Mouse (Mus musculus) forebrain, embryonic 16.5 days (tissue): ENCODE data around the gene Krt20. TPM values are rescaled to one million over a fixed set of nuclear protein-coding genes. Genes with fewer than 3 reads are reported as not detected.

Experiments
- ATAC-seq: fragments of 200-750 bp; cut with Nextera tagmentation; 2 replicates; pipeline ENCODE4 v1.8.0; 2017; ENCODE audit warnings: mild to moderate bottlenecking, moderate library complexity
- H3K27ac ChIP-seq: fragments of 300-500 bp; sonication (generic); 2 replicates; pipeline ENCODE4 v1.5.1; 2014; ENCODE audit warnings: low read length, control low read depth
- H3K27me3 ChIP-seq: fragments of 300-500 bp; sonication (generic); replicated peaks from 2 replicates; pipeline ENCODE4 v1.6.1; 2014; ENCODE audit warnings: low read length; ENCODE audit not compliant: control insufficient read depth, insufficient read depth
- H3K36me3 ChIP-seq: fragments of 300-500 bp; sonication (generic); 2 replicates; pipeline ENCODE4 v1.6.1; 2014; ENCODE audit not compliant: control insufficient read depth, insufficient read depth
- H3K4me1 ChIP-seq: fragments of 300-500 bp; sonication (generic); replicated peaks from 2 replicates; pipeline ENCODE4 v1.6.1; 2014; ENCODE audit warnings: low read length; ENCODE audit not compliant: control insufficient read depth, insufficient read depth
- H3K4me2 ChIP-seq: fragments of 300-500 bp; sonication (generic); 2 replicates; pipeline ENCODE4 v1.6.1; 2014; ENCODE audit warnings: mild to moderate bottlenecking, low read length, control low read depth
- H3K4me3 ChIP-seq: fragments of 300-500 bp; sonication (generic); replicated peaks from 2 replicates; pipeline ENCODE4 v1.5.1; 2014; ENCODE audit warnings: mild to moderate bottlenecking, low read length, control low read depth
- H3K9ac ChIP-seq: fragments of 300-500 bp; sonication (generic); replicated peaks from 2 replicates; pipeline ENCODE4 v1.6.1; 2014; ENCODE audit warnings: low read depth, low read length, control low read depth
- H3K9me3 ChIP-seq: fragments of 300-500 bp; sonication (generic); 2 replicates; pipeline ENCODE4 v1.6.1; 2016; ENCODE audit warnings: low read length; ENCODE audit not compliant: control insufficient read depth
- WGBS: fragments of 180-500 bp; shearing (Covaris S2); extraction: QIAGEN DNeasy Blood & Tissue Kit; methylation state at CpG from one replicate; pipeline ENCODE4 v1.1.7; 2014; 5-methylcytosine and 5-hydroxymethylcytosine counted together
- polyA plus RNA-seq: library from polyadenylated mRNA; unstranded; fragments of >200 nt; fragmentation: Nextera tagmentation; extraction: Ambion mirVana; gene quantifications from 2 replicates; pipeline ENCODE4 v1.2.1, GENCODE M21; 2015

Krt20 gene
- polyA plus RNA-seq, 1 experiment from 2014 or later = not detected

DNA sequence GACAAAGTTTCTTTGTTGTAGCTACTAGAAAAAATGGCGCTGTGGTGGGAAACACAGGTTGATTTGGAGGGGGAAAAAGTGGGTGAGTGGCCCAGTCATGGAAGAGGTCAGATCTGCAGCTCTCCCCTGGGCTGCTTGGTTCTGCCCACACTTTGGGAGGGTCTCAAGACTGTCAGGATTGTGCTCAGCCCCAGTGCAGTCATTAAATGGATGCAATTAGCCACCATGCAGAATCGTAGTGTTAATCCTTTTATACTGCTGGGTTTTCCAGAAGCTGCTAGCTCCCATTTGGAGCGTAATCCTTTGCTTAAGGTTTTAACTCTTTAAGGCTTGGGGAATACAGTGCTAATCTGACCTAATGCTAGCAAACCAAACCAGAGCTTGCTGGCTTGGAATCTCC lies 41.9 kb downstream of the Krt20 start:
- 2% methylated on average over 3 of the region's 3 CpGs for WGBS
- Histone ChIP-seq H3K27me3 (no peaks in the 10 kb centered on the region), H3K36me3 (no peaks in the 10 kb centered on the region), H3K9me3 (no peaks in the 10 kb centered on the region), H3K4me3 (no peak overlapping the region), H3K4me1 (no peaks in the 10 kb centered on the region), H3K4me2 (no peak overlapping the region), H3K9ac (no peak overlapping the region), H3K27ac (no peak overlapping the region)
- no peak for ATAC-seq

DNA sequence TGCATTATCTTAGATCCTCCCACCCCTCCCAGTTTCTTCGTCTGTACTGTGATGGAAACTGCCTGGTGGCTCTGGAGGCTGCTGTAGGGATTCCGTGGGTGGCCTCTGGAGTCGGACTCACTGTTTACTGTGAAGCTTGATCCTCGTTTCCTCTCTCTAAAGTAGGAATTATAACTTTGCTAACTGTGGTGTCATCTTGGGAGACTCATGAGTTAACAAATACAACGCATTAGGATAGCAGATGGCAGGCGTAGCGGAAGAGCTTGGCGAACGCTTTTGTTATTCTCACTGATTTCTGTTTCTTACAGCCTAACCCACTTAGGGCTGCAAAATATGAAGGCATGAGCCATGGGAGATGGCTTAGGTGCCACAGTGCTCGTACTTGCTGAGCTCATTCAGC lies 45.5 kb downstream of the Krt20 start:
- H3K4me1 ChIP-seq = no peaks in the 10 kb centered on the region
- no peaks in the 10 kb centered on the region for H3K36me3 ChIP-seq
- no peak for ATAC-seq
- H3K4me2 ChIP-seq = no peak overlapping the region
- no peaks in the 10 kb centered on the region for H3K27me3 ChIP-seq
- H3K4me3 ChIP-seq = no peak overlapping the region
- no peak overlapping the region for H3K9ac ChIP-seq
- WGBS = 78% methylated on average over 10 of the region's 10 CpGs
- 0 out of 2 replicates have a peak overlapping the region, but pooled peaks have one; percentile 29 for H3K27ac ChIP-seq
- no peaks in the 10 kb centered on the region for H3K9me3 ChIP-seq

GRCm38 (mm10) chr11:99391375-99391774 lies 46.6 kb downstream of the Krt20 start:
- Histone ChIP-seq H3K4me2 (no peak overlapping the region), H3K4me3 (no peak overlapping the region), H3K27ac (no peak overlapping the region), H3K27me3 (no peaks in the 10 kb centered on the region), H3K9ac (no peak overlapping the region), H3K36me3 (no peaks in the 10 kb centered on the region), H3K9me3 (no peaks in the 10 kb centered on the region), H3K4me1 (0 out of 2 replicates have a peak, but pooled peaks cover 6% of the 10 kb centered on the region)
- ATAC-seq = no peak
- 81% methylated on average over 6 of the region's 6 CpGs for WGBS

GRCm38 (mm10) chr11:99390866-99391265 lies 47.1 kb downstream of the Krt20 start:
- Histone ChIP-seq H3K9me3 (no peaks in the 10 kb centered on the region), H3K27me3 (no peaks in the 10 kb centered on the region), H3K4me2 (no peak overlapping the region), H3K27ac (no peak overlapping the region), H3K9ac (no peak overlapping the region), H3K36me3 (no peaks in the 10 kb centered on the region), H3K4me1 (0 out of 2 replicates have a peak, but pooled peaks cover 6% of the 10 kb centered on the region), H3K4me3 (no peak overlapping the region)
- 73% methylated on average over 7 of the region's 7 CpGs for WGBS
- ATAC-seq = no peak

GRCm38 (mm10) chr11:99389264-99389663 lies 48.7 kb downstream of the Krt20 start, which contains the start of gene Krt10:
Gene Krt10 (minus strand): TSS chr11:99389364.
- ATAC-seq = no peak
- Histone ChIP-seq H3K9ac (no peak within 1 kb of the TSS), H3K4me1 (0 out of 2 replicates have a peak, but pooled peaks cover 6% of the 10 kb centered on the region), H3K36me3 (no peaks in the 10 kb centered on the region), H3K4me3 (no peak within 1 kb of the TSS), H3K27me3 (no peaks in the 10 kb centered on the region), H3K9me3 (no peaks in the 10 kb centered on the region), H3K4me2 (no peak within 1 kb of the TSS), H3K27ac (no peak within 1 kb of the TSS)
- WGBS = 93% methylated on average over 4 of the region's 4 CpGs

GRCm38 (mm10) chr11:99388661-99389060 lies 49.3 kb downstream of the Krt20 start:
- no peak overlapping the region for H3K4me2 ChIP-seq
- no peak overlapping the region for H3K4me3 ChIP-seq
- no peaks in the 10 kb centered on the region for H3K9me3 ChIP-seq
- H3K27ac ChIP-seq = no peak overlapping the region
- no peaks in the 10 kb centered on the region for H3K27me3 ChIP-seq
- WGBS = 94% methylated on average over 18 of the region's 18 CpGs
- no peaks in the 10 kb centered on the region for H3K36me3 ChIP-seq
- no peak for ATAC-seq
- no peak overlapping the region for H3K9ac ChIP-seq
- H3K4me1 ChIP-seq = 0 out of 2 replicates have a peak, but pooled peaks cover 6% of the 10 kb centered on the region

GRCm38 (mm10) chr11:99385813-99386721 lies 51.9 kb downstream of the Krt20 start:
- peak overlapping the region; percentile 64 for H3K4me3 ChIP-seq
- H3K9ac ChIP-seq = peak overlapping the region; percentile 71
- H3K27ac ChIP-seq = peak overlapping the region; percentile 93
- 0 out of 2 replicates have a peak, but pooled peaks cover 6% of the 10 kb centered on the region for H3K4me1 ChIP-seq
- peak overlapping the region; percentile 59 for H3K4me2 ChIP-seq
- no peaks in the 10 kb centered on the region for H3K9me3 ChIP-seq
- H3K27me3 ChIP-seq = no peaks in the 10 kb centered on the region
- H3K36me3 ChIP-seq = no peaks in the 10 kb centered on the region
- ATAC-seq = peak; percentile 92
- WGBS = under 1% methylated on average over 71 of the region's 71 CpGs

GRCm38 (mm10) chr11:99379568-99379967 lies 58.4 kb downstream of the Krt20 start:
- Histone ChIP-seq H3K9ac (no peak overlapping the region), H3K4me1 (no peaks in the 10 kb centered on the region), H3K4me2 (no peak overlapping the region), H3K4me3 (no peak overlapping the region), H3K9me3 (no peaks in the 10 kb centered on the region), H3K27me3 (no peaks in the 10 kb centered on the region), H3K27ac (no peak overlapping the region), H3K36me3 (no peaks in the 10 kb centered on the region)
- no peak for ATAC-seq
- WGBS = 8% methylated on average over 5 of the region's 5 CpGs
